Mouse (Mus musculus) neural tube, embryonic 14.5 days (tissue): ENCODE measurements around the gene Pgbd1. TPM values are rescaled to one million over a fixed set of nuclear protein-coding genes. Genes with fewer than 3 reads are reported as not detected.
"Not testable (repeated sequence)": the region's sequence is repeated elsewhere in the genome, so short reads cannot be mapped to it uniquely, and the experiment has no call there.

Source experiments
- ATAC-seq: fragments of 200-750 bp; cut with Nextera tagmentation; 2 replicates; pipeline ENCODE4 v1.8.0; 2017; ENCODE audit warnings: low read depth, mild to moderate bottlenecking, moderate TSS enrichment, moderate library complexity
- H3K27ac ChIP-seq: fragments of 300-500 bp; sonication (generic); 2 replicates; pipeline ENCODE4 v1.5.1; 2014; ENCODE audit warnings: low read depth, mild to moderate bottlenecking, control low read depth, low read length, moderate library complexity, mixed read lengths
- H3K27me3 ChIP-seq: fragments of 300-500 bp; sonication (generic); 2 replicates; pipeline ENCODE4 v1.6.1; 2014; ENCODE audit warnings: low read length; ENCODE audit not compliant: control insufficient read depth, insufficient read depth
- H3K36me3 ChIP-seq: fragments of 300-500 bp; sonication (generic); 2 replicates; pipeline ENCODE4 v1.6.1; 2014; ENCODE audit warnings: low read length, mixed read lengths; ENCODE audit not compliant: control insufficient read depth, insufficient read depth
- H3K4me1 ChIP-seq: fragments of 300-500 bp; sonication (generic); 2 replicates; pipeline ENCODE4 v1.6.1; 2014; ENCODE audit warnings: low read length; ENCODE audit not compliant: control insufficient read depth, insufficient read depth
- H3K4me2 ChIP-seq: fragments of 300-500 bp; sonication (generic); 2 replicates; pipeline ENCODE4 v1.6.1; 2014; ENCODE audit warnings: mild to moderate bottlenecking, low read depth, low read length, control low read depth
- H3K4me3 ChIP-seq: fragments of 300-500 bp; sonication (generic); 2 replicates; pipeline ENCODE4 v1.5.1; 2014; ENCODE audit warnings: low read depth, low read length, control low read depth, mixed read lengths
- H3K9ac ChIP-seq: fragments of 300-500 bp; sonication (generic); replicated peaks from 2 replicates; pipeline ENCODE4 v1.6.1; 2014; ENCODE audit warnings: low read depth, mild to moderate bottlenecking, control low read depth, low read length, mixed read lengths
- H3K9me3 ChIP-seq: fragments of 300-500 bp; sonication (generic); 2 replicates; pipeline ENCODE4 v1.6.1; 2016; ENCODE audit warnings: low read length; ENCODE audit not compliant: control insufficient read depth
- WGBS: fragments of 180-500 bp; shearing (Covaris S2); extraction: QIAGEN DNeasy Blood & Tissue Kit; methylation state at CpG from one replicate; pipeline ENCODE4 v1.1.7; 2014; 5-methylcytosine and 5-hydroxymethylcytosine counted together
- polyA plus RNA-seq: library from polyadenylated mRNA; unstranded; fragments of >200 nt; fragmentation: Nextera tagmentation; extraction: Ambion mirVana; gene quantifications from 2 replicates; pipeline ENCODE4 v1.2.1, GENCODE M21; 2014

The Pgbd1 gene
- polyA plus RNA-seq, 1 experiment from 2014 or later = 4.1 TPM

GRCm38 (mm10) chr13:21407341-21407740 is 33.5 kb downstream of the Pgbd1 start:
- no peak overlapping the region for H3K27ac ChIP-seq
- 79% methylated on average over 11 of the region's 11 CpGs for WGBS

GRCm38 (mm10) chr13:21402848-21403247 is 38.0 kb downstream of the Pgbd1 start:
- Histone ChIP-seq H3K9ac (peak overlapping the region; percentile 80), H3K4me1 (peaks cover 11% of the 10 kb centered on the region), H3K4me2 (peak overlapping the region; percentile 87), H3K27me3 (no peaks in the 10 kb centered on the region), H3K36me3 (peaks cover 6% of the 10 kb centered on the region; the same call in 1 of the 2 replicates), H3K9me3 (no peaks in the 10 kb centered on the region), H3K27ac (no peak overlapping the region; the same call in 1 of the 2 replicates), H3K4me3 (peak overlapping the region; percentile 93)
- 2% methylated on average over 2 of the region's 2 CpGs for WGBS
- ATAC-seq = peak; percentile 29; the same call in 1 of the 2 replicates

More at GRCm38 (mm10) chr13:21407341-21407740, 33.5 kb downstream of the Pgbd1 start:
- H3K9me3 ChIP-seq = no peaks in the 10 kb centered on the region
- H3K4me2 ChIP-seq = no peak overlapping the region
- no peaks in the 10 kb centered on the region for H3K4me1 ChIP-seq
- no peaks in the 10 kb centered on the region for H3K27me3 ChIP-seq
- no peaks in the 10 kb centered on the region for H3K36me3 ChIP-seq
- no peak overlapping the region for H3K9ac ChIP-seq
- no peak for ATAC-seq
- H3K4me3 ChIP-seq = no peak overlapping the region

- no peaks in the 10 kb centered on the region for H3K9me3 ChIP-seq
- peak within 1 kb of the TSS; percentile 93 for H3K4me3 ChIP-seq
- peak within 1 kb of the TSS; percentile 80 for H3K9ac ChIP-seq
- peak; percentile 96 for ATAC-seq
- under 1% methylated on average over 35 of the region's 35 CpGs for WGBS
- H3K36me3 ChIP-seq = peaks cover 6% of the 10 kb centered on the region; the same call in 1 of the 2 replicates
- H3K27me3 ChIP-seq = no peaks in the 10 kb centered on the region
- peaks cover 11% of the 10 kb centered on the region for H3K4me1 ChIP-seq
- peak within 1 kb of the TSS; percentile 70; the same call in 1 of the 2 replicates for H3K27ac ChIP-seq
- peak within 1 kb of the TSS; percentile 87 for H3K4me2 ChIP-seq
These were observed 38.5 kb downstream of the Pgbd1 start, which contains the start of gene Zkscan3 for GRCm38 (mm10) chr13:21402287-21402846. Gene Zkscan3 (minus strand): TSS chr13:21402755.

- Histone ChIP-seq H3K4me1 (peaks cover 11% of the 10 kb centered on the region), H3K9me3 (no peaks in the 10 kb centered on the region), H3K4me2 (peak overlapping the region; percentile 87), H3K9ac (peak overlapping the region; percentile 80), H3K27ac (no peak overlapping the region), H3K4me3 (peak overlapping the region; percentile 93), H3K36me3 (peaks cover 6% of the 10 kb centered on the region; the same call in 1 of the 2 replicates), H3K27me3 (no peaks in the 10 kb centered on the region)
- ATAC-seq = peak; percentile 19; the same call in 1 of the 2 replicates
- WGBS = 23% methylated on average over 12 of the region's 12 CpGs
These were observed 39.1 kb downstream of the Pgbd1 start for GRCm38 (mm10) chr13:21401636-21402286.

- WGBS = 85% methylated on average over 3 of the region's 3 CpGs
- Histone ChIP-seq H3K9ac (peak overlapping the region; percentile 80; the same call in 1 of the 2 replicates), H3K4me1 (peaks cover 11% of the 10 kb centered on the region), H3K9me3 (no peaks in the 10 kb centered on the region), H3K36me3 (peaks cover 6% of the 10 kb centered on the region; the same call in 1 of the 2 replicates), H3K4me2 (peak overlapping the region; percentile 87), H3K27ac (no peak overlapping the region), H3K27me3 (no peaks in the 10 kb centered on the region), H3K4me3 (peak overlapping the region; percentile 93)
- no peak for ATAC-seq
These were observed 39.7 kb downstream of the Pgbd1 start for GRCm38 (mm10) chr13:21401166-21401565.

GRCm38 (mm10) chr13:21397486-21397885 is 43.4 kb downstream of the Pgbd1 start:
- peaks cover 20% of the 10 kb centered on the region; the same call in 1 of the 2 replicates for H3K36me3 ChIP-seq
- H3K9me3 ChIP-seq = no peaks in the 10 kb centered on the region
- H3K27me3 ChIP-seq = no peaks in the 10 kb centered on the region
- no peak overlapping the region for H3K27ac ChIP-seq
- ATAC-seq = no peak
- H3K4me1 ChIP-seq = peaks cover 11% of the 10 kb centered on the region
- no peak overlapping the region for H3K4me2 ChIP-seq
- no peak overlapping the region for H3K4me3 ChIP-seq
- no peak overlapping the region for H3K9ac ChIP-seq
- 96% methylated on average over 2 of the region's 2 CpGs for WGBS

GRCm38 (mm10) chr13:21396048-21396447 is 44.8 kb downstream of the Pgbd1 start:
- not testable (repeated sequence) for H3K4me1 ChIP-seq, H3K9ac ChIP-seq, H3K4me3 ChIP-seq, H3K4me2 ChIP-seq, H3K27ac ChIP-seq, H3K27me3 ChIP-seq, H3K9me3 ChIP-seq
- WGBS = 100% methylated on average over 10 of the region's 18 CpGs
- ATAC-seq = peak; percentile 31; the same call in 1 of the 2 replicates
- peaks cover 31% of the 10 kb centered on the region for H3K36me3 ChIP-seq

GRCm38 (mm10) chr13:21395623-21396022 is 45.2 kb downstream of the Pgbd1 start:
- no peak overlapping the region for H3K4me2 ChIP-seq
- no peaks in the 10 kb centered on the region for H3K27me3 ChIP-seq
- no peak overlapping the region for H3K27ac ChIP-seq
- WGBS = 94% methylated on average over 6 of the region's 6 CpGs
- no peak overlapping the region for H3K9ac ChIP-seq
- H3K4me1 ChIP-seq = no peaks in the 10 kb centered on the region; the same call in 1 of the 2 replicates
- no peaks in the 10 kb centered on the region for H3K9me3 ChIP-seq
- peaks cover 34% of the 10 kb centered on the region for H3K36me3 ChIP-seq
- no peak overlapping the region for H3K4me3 ChIP-seq
- no peak for ATAC-seq

GRCm38 (mm10) chr13:21395211-21395610 is 45.6 kb downstream of the Pgbd1 start:
- peaks cover 38% of the 10 kb centered on the region for H3K36me3 ChIP-seq
- H3K4me1 ChIP-seq = no peaks in the 10 kb centered on the region; the same call in 1 of the 2 replicates
- 93% methylated on average over 1 of the region's 1 CpGs for WGBS
- H3K9me3 ChIP-seq = no peaks in the 10 kb centered on the region
- ATAC-seq = no peak
- no peak overlapping the region for H3K4me2 ChIP-seq
- H3K9ac ChIP-seq = no peak overlapping the region
- no peak overlapping the region for H3K27ac ChIP-seq
- no peaks in the 10 kb centered on the region for H3K27me3 ChIP-seq
- H3K4me3 ChIP-seq = no peak overlapping the region
